Mouse (Mus musculus) hindbrain, embryonic 13.5 days (tissue): ENCODE measurements around the gene Gfi1b. TPM values are rescaled to one million over a fixed set of nuclear protein-coding genes. Genes with fewer than 3 reads are reported as not detected.

Experiments
- ATAC-seq: fragments of 200-750 bp; cut with Nextera tagmentation; 2 replicates; pipeline ENCODE4 v1.8.0; 2017; ENCODE audit warnings: moderate TSS enrichment; ENCODE audit not compliant: low FRiP score
- H3K27ac ChIP-seq: fragments of 300-500 bp; sonication (generic); 2 replicates; pipeline ENCODE4 v1.5.1; 2015; ENCODE audit warnings: inconsistent platforms, mild to moderate bottlenecking, moderate library complexity
- H3K27me3 ChIP-seq: fragments of 300-500 bp; sonication (generic); 2 replicates; pipeline ENCODE4 v1.6.1; 2015; ENCODE audit warnings: mild to moderate bottlenecking, inconsistent platforms
- H3K36me3 ChIP-seq: fragments of 300-500 bp; sonication (generic); 2 replicates; pipeline ENCODE4 v1.6.1; 2015; ENCODE audit warnings: mild to moderate bottlenecking, inconsistent platforms
- H3K4me1 ChIP-seq: fragments of 300-500 bp; sonication (generic); replicated peaks from 2 replicates; pipeline ENCODE4 v1.6.1; 2015; ENCODE audit warnings: inconsistent platforms
- H3K4me2 ChIP-seq: fragments of 300-500 bp; sonication (generic); 2 replicates; pipeline ENCODE4 v1.6.1; 2015; ENCODE audit warnings: inconsistent platforms, mild to moderate bottlenecking, moderate library complexity
- H3K4me3 ChIP-seq: fragments of 300-500 bp; sonication (generic); 2 replicates; pipeline ENCODE4 v1.5.1; 2015; ENCODE audit warnings: mild to moderate bottlenecking, inconsistent platforms
- H3K9ac ChIP-seq: fragments of 300-500 bp; sonication (generic); 2 replicates; pipeline ENCODE4 v1.6.1; 2015; ENCODE audit warnings: mild to moderate bottlenecking, inconsistent platforms
- H3K9me3 ChIP-seq: fragments of 300-500 bp; sonication (generic); 2 replicates; pipeline ENCODE4 v1.6.1; 2016; ENCODE audit warnings: inconsistent platforms
- WGBS: fragments of 180-500 bp; shearing (Covaris S2); methylation state at CpG from one replicate; pipeline ENCODE4 v1.1.7; 2015; 5-methylcytosine and 5-hydroxymethylcytosine counted together
- polyA plus RNA-seq: library from polyadenylated mRNA; unstranded; fragments of >200 nt; fragmentation: Nextera tagmentation; extraction: Ambion mirVana; gene quantifications from 2 replicates; pipeline ENCODE4 v1.2.1, GENCODE M21; 2015

Gene Gfi1b
- polyA plus RNA-seq: 0.19 and 0.23 TPM in 2 replicates

DNA sequence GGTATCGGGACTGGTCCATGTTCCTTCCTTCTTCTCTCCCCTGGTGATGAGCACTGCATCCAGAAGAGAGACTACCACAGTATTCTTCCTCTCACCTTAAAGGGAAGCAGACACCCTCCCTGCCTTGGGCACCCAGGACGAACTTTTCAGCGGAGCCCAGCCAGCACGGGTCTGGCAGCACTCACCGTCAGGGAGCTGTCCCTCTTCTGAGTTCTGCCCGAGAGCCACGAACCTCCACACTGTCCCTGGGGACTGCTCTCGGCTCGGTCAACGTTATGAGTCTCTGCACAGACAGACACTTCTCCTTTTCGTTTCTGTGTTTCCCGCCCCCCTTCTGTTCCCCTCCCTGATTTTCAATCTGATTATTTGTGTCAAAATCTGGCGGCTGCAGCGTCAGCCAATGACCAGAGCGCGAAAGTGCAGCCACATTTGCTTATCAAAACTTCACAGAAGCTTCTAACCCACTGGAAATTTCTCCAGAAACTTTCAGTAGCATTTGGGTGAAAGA lies at the start of gene Gfi1b:
Gfi1b (minus strand) TSS at position 319 of the 508 bp plus-strand sequence.
- Histone ChIP-seq H3K36me3 (no peaks in the 10 kb centered on the region), H3K27me3 (peaks cover 36% of the 10 kb centered on the region), H3K9me3 (no peaks in the 10 kb centered on the region), H3K4me1 (peaks cover 4% of the 10 kb centered on the region; the same call in 1 of the 2 replicates), H3K9ac (no peak within 1 kb of the TSS), H3K27ac (no peak within 1 kb of the TSS), H3K4me2 (no peak within 1 kb of the TSS; the same call in 1 of the 2 replicates), H3K4me3 (no peak within 1 kb of the TSS)
- 6% methylated on average over 16 of the region's 16 CpGs for WGBS
- no peak for ATAC-seq

DNA sequence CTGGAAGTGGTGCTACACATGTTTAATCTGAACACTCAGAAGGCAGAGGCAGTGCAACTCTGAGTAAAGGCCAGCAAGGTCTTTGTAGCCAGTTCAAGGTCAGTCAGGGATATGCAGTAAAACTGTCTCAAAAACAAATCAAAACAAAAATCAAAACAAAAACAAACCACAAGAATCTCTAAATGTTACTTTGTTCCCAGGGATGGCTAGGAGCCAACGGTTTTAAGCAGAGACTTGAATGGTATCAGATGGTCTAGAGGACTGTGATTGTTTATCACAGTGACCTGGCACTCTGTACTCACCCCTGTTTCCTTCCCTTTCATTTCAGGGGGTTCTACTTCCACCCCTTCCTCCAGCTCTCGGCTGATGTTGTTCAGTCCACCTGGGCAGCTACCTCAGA lies 49.7 kb upstream of the Gfi1b start:
- no peaks in the 10 kb centered on the region for H3K27me3 ChIP-seq
- WGBS: 94% methylated on average over 2 of the region's 2 CpGs
- no peak overlapping the region for H3K9ac ChIP-seq
- no peak overlapping the region for H3K27ac ChIP-seq
- H3K4me2 ChIP-seq: no peak overlapping the region
- H3K36me3 ChIP-seq: peaks cover 97% of the 10 kb centered on the region
- H3K4me1 ChIP-seq: no peaks in the 10 kb centered on the region
- H3K9me3 ChIP-seq: no peaks in the 10 kb centered on the region
- H3K4me3 ChIP-seq: no peak overlapping the region
- ATAC-seq: no peak

DNA sequence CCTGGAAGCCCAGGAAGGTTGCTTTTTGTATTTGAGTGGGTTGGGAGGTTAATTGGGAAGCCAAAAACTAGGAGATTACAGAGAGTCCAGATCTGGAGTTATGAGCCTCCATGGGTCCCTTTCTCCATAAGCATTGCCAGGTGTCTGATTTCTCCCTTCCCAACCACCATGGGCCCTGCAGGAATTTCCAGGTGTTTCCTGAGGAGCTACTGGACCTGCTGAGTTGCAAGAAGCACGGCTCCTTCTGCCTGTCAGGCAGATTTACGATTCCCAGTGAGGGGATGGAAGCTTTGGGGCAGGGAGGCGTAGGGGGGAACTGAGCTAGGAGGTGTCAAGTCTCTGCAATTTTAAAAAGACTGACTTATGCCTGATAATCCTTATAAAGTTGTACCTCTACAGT lies 44.0 kb upstream of the Gfi1b start:
- no peaks in the 10 kb centered on the region for H3K4me1 ChIP-seq
- no peak overlapping the region for H3K27ac ChIP-seq
- no peaks in the 10 kb centered on the region for H3K27me3 ChIP-seq
- no peak overlapping the region for H3K4me2 ChIP-seq
- peaks cover 99% of the 10 kb centered on the region for H3K36me3 ChIP-seq
- H3K4me3 ChIP-seq: no peak overlapping the region
- no peaks in the 10 kb centered on the region for H3K9me3 ChIP-seq
- no peak for ATAC-seq
- 92% methylated on average over 3 of the region's 3 CpGs for WGBS
- no peak overlapping the region for H3K9ac ChIP-seq

DNA sequence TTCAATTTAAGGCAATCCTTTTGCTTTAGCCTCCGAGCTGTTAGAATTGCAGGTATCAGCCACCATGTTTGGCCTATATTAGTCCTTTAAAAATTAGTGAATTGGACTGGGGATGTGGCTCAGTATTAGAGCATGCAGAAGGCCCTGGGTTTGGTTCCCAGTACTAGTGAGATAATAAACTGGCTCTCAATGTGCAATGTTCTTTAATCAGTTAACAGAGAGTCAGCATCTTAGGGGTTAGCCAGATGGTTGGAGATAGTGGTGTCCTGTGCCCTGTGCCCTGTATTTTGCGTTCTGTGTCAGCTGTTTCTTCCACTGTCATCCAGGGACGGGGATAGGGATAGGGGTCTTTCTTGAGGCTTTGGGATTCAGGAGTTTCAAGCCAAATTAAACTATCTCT lies 41.1 kb upstream of the Gfi1b start:
- H3K4me3 ChIP-seq: no peak overlapping the region
- no peaks in the 10 kb centered on the region for H3K4me1 ChIP-seq
- H3K4me2 ChIP-seq: no peak overlapping the region
- no peaks in the 10 kb centered on the region for H3K27me3 ChIP-seq
- WGBS: 94% methylated on average over 3 of the region's 3 CpGs
- H3K9ac ChIP-seq: no peak overlapping the region
- no peaks in the 10 kb centered on the region for H3K9me3 ChIP-seq
- no peak overlapping the region for H3K27ac ChIP-seq
- no peak for ATAC-seq
- H3K36me3 ChIP-seq: peaks cover 98% of the 10 kb centered on the region

DNA sequence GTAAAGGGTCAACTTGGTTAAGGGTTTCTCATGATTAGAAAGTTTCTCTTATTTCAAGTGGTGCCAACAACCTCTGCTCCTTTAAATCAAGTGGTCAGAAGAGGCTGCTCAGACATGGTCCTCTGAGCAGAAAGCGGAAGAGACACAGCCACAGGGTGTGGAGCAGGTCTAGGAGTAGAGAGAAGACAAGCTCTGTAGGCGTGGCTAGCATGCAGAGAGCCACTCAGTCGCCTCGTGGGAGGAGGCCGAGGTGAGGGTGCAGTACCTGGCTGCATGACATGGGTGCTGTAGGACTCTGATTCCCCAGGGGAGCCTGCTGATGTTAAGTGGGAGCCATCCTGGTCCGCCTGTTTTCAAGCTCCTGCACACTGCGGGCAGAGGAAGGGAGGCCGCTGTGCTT lies 34.4 kb upstream of the Gfi1b start:
- Histone ChIP-seq H3K4me2 (no peak overlapping the region), H3K4me3 (no peak overlapping the region), H3K27me3 (no peaks in the 10 kb centered on the region), H3K27ac (no peak overlapping the region), H3K9me3 (no peaks in the 10 kb centered on the region), H3K4me1 (no peaks in the 10 kb centered on the region), H3K36me3 (peaks cover 60% of the 10 kb centered on the region), H3K9ac (no peak overlapping the region)
- WGBS: 85% methylated on average over 8 of the region's 8 CpGs
- ATAC-seq: no peak

DNA sequence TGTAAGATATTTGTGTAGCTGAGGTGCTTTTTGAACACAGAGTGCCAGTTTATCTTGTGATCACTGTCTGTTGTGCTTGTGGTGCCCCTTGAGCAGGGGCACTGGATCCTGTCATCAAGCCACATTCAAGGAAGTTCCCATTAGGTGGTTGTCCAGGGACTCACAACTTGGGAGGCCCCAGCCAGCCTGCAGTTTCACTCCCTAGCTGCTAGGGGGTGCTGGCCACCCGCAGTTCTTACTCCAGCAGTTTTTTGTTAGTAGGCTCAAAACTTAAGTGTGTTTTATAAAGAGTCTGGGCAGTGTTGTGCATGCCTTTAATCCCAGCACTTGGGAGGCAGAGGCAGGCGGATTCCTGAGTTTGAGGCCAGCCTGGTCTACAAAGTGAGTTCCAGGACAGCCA lies 32.5 kb upstream of the Gfi1b start:
- no peaks in the 10 kb centered on the region for H3K27me3 ChIP-seq
- WGBS: 63% methylated on average over 2 of the region's 2 CpGs
- H3K4me2 ChIP-seq: no peak overlapping the region
- H3K9ac ChIP-seq: no peak overlapping the region
- no peak overlapping the region for H3K27ac ChIP-seq
- H3K36me3 ChIP-seq: peaks cover 41% of the 10 kb centered on the region
- ATAC-seq: no peak
- no peaks in the 10 kb centered on the region for H3K9me3 ChIP-seq
- no peaks in the 10 kb centered on the region for H3K4me1 ChIP-seq
- H3K4me3 ChIP-seq: no peak overlapping the region

DNA sequence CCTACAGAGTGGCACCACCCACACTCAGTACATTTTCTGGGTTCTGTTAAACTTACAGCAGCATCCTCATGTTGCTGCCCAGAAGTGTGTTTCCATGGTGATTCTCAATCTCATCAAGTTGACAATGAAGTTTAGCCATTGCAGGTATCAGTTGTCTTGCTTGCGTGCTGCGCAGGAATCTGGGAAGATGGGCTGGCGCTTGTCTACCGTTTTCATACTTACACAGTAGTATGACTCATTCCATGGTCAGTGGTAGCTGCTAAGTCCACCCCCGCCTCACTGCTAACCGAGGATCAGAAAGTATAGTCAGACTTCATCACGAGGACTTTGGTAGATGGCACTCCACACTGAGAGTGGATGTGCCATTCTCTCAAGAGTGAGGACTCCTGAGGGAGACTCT lies 31.6 kb upstream of the Gfi1b start:
- Histone ChIP-seq H3K9ac (no peak overlapping the region), H3K27me3 (no peaks in the 10 kb centered on the region), H3K27ac (no peak overlapping the region), H3K4me3 (no peak overlapping the region), H3K4me1 (no peaks in the 10 kb centered on the region), H3K4me2 (no peak overlapping the region), H3K9me3 (no peaks in the 10 kb centered on the region), H3K36me3 (peaks cover 32% of the 10 kb centered on the region)
- ATAC-seq: no peak
- 97% methylated on average over 7 of the region's 7 CpGs for WGBS

DNA sequence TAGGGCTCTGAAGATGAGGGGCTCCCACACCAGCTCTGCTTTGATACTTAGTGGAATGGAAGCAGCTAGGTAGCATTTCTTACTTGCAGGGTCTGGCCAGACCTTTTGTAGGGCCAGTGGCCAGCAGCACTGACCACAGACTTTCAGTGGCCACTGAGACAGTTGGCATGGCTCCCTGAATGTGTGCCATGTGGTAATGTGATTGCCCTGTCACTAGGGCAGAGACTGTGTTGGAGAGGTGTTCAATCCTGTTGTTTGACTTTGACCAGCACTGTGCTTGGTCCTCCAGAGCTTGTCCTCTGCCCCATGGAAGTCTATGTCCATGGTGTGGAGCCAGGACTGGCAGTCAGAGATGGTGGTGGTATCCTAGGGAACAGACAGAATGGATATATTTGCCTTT lies 28.7 kb upstream of the Gfi1b start:
- Histone ChIP-seq H3K9me3 (no peaks in the 10 kb centered on the region), H3K4me1 (0 out of 2 replicates have a peak, but pooled peaks cover 3% of the 10 kb centered on the region), H3K4me2 (no peak overlapping the region), H3K27me3 (no peaks in the 10 kb centered on the region), H3K36me3 (peaks cover 12% of the 10 kb centered on the region), H3K27ac (no peak overlapping the region), H3K4me3 (no peak overlapping the region), H3K9ac (no peak overlapping the region)
- ATAC-seq: no peak

DNA sequence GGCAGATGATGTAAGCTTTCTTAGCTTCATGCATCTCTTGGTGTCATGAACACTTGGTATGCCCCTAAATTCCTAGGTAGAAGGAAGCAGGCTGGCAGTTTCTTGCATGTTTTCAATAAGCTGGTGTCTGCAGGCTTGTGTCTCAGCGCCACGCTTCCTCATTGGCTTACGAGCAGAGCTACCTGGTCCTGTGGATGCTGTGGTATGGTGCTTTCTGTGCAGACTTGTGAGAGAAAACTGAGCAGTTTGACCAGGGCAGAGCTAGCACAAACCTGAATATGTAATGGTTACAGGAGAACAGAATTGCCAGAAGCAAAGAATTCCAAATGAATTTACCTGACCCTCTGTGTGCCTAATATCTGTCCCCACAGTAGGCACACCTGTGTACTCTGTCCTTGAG lies 21.3 kb upstream of the Gfi1b start:
- H3K4me2 ChIP-seq: peak overlapping the region; percentile 77
- peak overlapping the region; percentile 60 for H3K9ac ChIP-seq
- no peaks in the 10 kb centered on the region for H3K36me3 ChIP-seq
- H3K27ac ChIP-seq: no peak overlapping the region
- H3K4me1 ChIP-seq: peaks cover 36% of the 10 kb centered on the region
- 89% methylated on average over 3 of the region's 3 CpGs for WGBS
- ATAC-seq: no peak
- no peaks in the 10 kb centered on the region for H3K9me3 ChIP-seq
- H3K4me3 ChIP-seq: peak overlapping the region; percentile 100; the same call in 1 of the 2 replicates
- H3K27me3 ChIP-seq: no peaks in the 10 kb centered on the region

DNA sequence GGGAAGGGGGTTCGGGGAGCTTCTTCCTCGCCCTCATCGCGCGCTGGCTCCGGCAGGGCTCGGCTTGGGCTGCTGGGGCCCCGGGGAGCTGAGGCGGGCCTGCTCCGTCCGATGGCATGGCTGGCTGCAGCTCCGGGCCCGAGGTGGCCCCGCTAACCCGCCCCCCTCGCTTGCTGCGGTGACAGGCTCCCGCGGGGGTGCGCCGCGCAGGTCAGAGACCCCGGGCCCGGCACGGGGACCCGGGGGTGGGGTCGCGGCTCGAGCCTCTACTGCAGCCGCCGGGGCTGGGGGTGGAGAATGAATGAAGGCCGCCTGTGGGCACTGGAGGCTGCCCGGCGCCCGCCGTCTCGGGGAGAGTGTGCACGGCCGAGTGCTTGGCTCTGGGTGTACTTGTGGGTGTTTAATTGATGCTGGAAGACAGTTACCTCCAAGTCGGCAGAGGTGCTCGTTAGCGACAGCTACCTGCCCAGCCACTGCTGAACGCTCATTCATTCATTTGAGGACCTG lies 19.7 kb upstream of the Gfi1b start:
- ATAC-seq: peak; percentile 73
- peak overlapping the region; percentile 100 for H3K4me3 ChIP-seq
- H3K4me2 ChIP-seq: peak overlapping the region; percentile 77
- no peaks in the 10 kb centered on the region for H3K36me3 ChIP-seq
- H3K4me1 ChIP-seq: peaks cover 36% of the 10 kb centered on the region
- H3K9ac ChIP-seq: peak overlapping the region; percentile 96
- no peaks in the 10 kb centered on the region for H3K9me3 ChIP-seq
- H3K27me3 ChIP-seq: peaks cover 9% of the 10 kb centered on the region; the same call in 1 of the 2 replicates
- peak overlapping the region; percentile 96 for H3K27ac ChIP-seq
- under 1% methylated on average over 43 of the region's 43 CpGs for WGBS

DNA sequence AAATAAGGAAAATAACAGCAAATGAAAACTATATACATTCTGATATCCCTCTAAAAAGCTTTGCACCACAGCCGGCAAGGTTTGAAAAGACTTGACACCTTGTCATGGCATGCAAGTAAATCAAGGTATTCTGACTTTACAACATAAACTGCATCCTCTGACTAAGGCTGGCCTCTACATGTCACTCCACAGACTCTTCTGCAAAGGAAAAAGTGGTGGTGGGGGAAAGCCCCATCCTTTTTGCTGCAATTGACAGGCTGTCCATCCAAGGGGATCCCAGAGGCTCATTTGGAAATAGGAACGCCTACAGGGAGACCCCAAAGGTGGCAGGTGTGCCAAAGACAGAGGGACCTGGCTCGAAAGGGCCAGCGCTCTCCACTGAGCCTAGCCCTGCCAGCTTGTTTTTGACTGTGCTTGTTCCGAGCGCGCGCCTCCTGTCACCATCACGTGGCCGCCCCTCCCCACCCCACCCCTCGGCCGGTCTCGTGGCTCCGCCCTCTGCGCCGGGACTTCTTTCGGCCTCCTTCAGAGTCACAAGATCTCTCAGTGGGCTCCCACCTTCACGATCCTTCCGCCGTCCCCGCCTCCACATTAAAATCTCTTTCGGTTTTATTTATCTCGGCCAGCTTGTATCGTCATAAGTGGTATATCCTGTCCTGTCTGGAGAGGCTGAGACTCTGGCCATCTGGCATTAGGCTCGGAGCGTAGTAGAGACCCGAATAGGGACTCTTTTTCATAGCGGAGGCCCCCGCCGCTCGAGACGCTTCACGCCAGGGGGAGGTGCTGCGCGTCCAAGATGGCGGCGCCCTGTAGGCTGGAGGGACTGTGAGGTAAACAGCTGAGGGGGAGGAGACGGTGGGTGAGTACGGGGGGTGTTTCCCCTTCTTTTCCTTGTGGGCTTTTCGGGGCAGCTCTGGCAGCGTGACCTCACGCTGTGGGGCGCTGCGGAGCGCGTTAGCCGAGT lies 19.0 kb upstream of the Gfi1b start, which contains the start of gene Tsc1:
Tsc1 (plus strand) TSS at position 768 of the 964 bp plus-strand sequence.
- Histone ChIP-seq H3K4me1 (peaks cover 33% of the 10 kb centered on the region), H3K9me3 (no peaks in the 10 kb centered on the region), H3K4me3 (peak within 1 kb of the TSS; percentile 100), H3K27me3 (peaks cover 9% of the 10 kb centered on the region; the same call in 1 of the 2 replicates), H3K36me3 (no peaks in the 10 kb centered on the region), H3K27ac (peak within 1 kb of the TSS; percentile 96), H3K4me2 (peak within 1 kb of the TSS; percentile 77), H3K9ac (peak within 1 kb of the TSS; percentile 96)
- 2% methylated on average over 47 of the region's 47 CpGs for WGBS
- peak; percentile 96 for ATAC-seq

DNA sequence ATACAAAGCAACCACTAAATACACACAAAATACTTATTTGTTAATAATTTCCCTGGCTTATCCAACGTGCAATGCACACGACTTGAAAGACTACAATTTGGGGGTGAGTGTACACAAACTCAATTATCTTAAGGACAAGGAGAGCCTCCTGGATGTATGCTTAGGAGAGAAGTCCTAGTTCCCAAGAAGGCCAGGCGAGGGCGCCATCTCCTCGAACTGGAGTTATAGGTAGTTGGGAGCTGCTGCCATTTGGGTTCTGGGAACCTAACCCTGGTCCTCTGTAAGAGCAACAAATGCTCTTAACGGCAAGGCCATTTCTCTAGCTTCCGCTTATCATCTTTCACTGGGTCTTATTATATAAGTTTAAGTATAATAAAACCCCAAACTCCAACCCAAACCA lies 18.0 kb upstream of the Gfi1b start:
- Histone ChIP-seq H3K27me3 (peaks cover 9% of the 10 kb centered on the region; the same call in 1 of the 2 replicates), H3K4me1 (peaks cover 33% of the 10 kb centered on the region), H3K36me3 (no peaks in the 10 kb centered on the region), H3K9ac (no peak overlapping the region), H3K4me2 (no peak overlapping the region), H3K9me3 (no peaks in the 10 kb centered on the region), H3K27ac (no peak overlapping the region), H3K4me3 (no peak overlapping the region)
- whole genome bisulfite sequencing: 53% methylated on average over 7 of the region's 7 CpGs
- no peak for ATAC-seq
